Mouse (Mus musculus) embryo, embryonic 9.5 days (tissue): ENCODE measurements at regions not wholly inside any gene's neighbourhood (a gene's known extent, or its start where the extent isn't known, plus 50 kb on each side); places are given as distances from the start of the nearest gene placed in this dataset.
A peak's percentile ranks its signal among the peaks of the same experiment; 100 is the strongest.
"Not testable (repeated sequence)": the region's sequence is repeated elsewhere in the genome, so short reads cannot be mapped to it uniquely, and the experiment has no call there.

Experiments
- DNase-seq: peaks from one replicate; pipeline ENCODE4 v3.0.0-alpha.2; 2017; ENCODE audit errors: extremely low spot score

GRCm38 (mm10) chr5:132969376-132969775, 426.2 kb upstream of the Auts2 start:
- DNase-seq, result no peak

- DNase-seq, result no peak
Observed at GRCm38 (mm10) chr5:132959901-132960300, 416.8 kb upstream of the Auts2 start.

GRCm38 (mm10) chr5:132956184-132956583, 413.0 kb upstream of the Auts2 start:
- no peak for DNase-seq

GRCm38 (mm10) chr5:132955051-132955450, 411.9 kb upstream of the Auts2 start:
- no peak for DNase-seq

- DNase-seq, result no peak
Observed at GRCm38 (mm10) chr5:132933439-132933980, 390.4 kb upstream of the Auts2 start.

GRCm38 (mm10) chr5:132929955-132930354, 386.8 kb upstream of the Auts2 start:
- DNase-seq, result not testable (repeated sequence)

- DNase-seq, result peak; percentile 25
Observed at GRCm38 (mm10) chr5:132923365-132923764, 380.2 kb upstream of the Auts2 start.

GRCm38 (mm10) chr5:132909056-132909455, 365.9 kb upstream of the Auts2 start:
- DNase-seq, result no peak

GRCm38 (mm10) chr5:132908220-132908619, 365.1 kb upstream of the Auts2 start:
- no peak for DNase-seq

GRCm38 (mm10) chr5:132892591-132892990, 349.4 kb upstream of the Auts2 start:
- DNase-seq, result no peak

GRCm38 (mm10) chr5:132884130-132884529, 341.0 kb upstream of the Auts2 start:
- no peak for DNase-seq

GRCm38 (mm10) chr5:132882291-132882690, 339.1 kb upstream of the Auts2 start:
- DNase-seq, result no peak

GRCm38 (mm10) chr5:132881170-132881569, 338.0 kb upstream of the Auts2 start:
- DNase-seq, result no peak

- DNase-seq, result peak; percentile 36
Observed at GRCm38 (mm10) chr5:132876336-132876840, 333.2 kb upstream of the Auts2 start.

- DNase-seq, result no peak
Observed at GRCm38 (mm10) chr5:132858846-132859510, 315.8 kb upstream of the Auts2 start.

GRCm38 (mm10) chr5:132855619-132856510, 312.7 kb upstream of the Auts2 start:
- DNase-seq, result peak; percentile 15

- DNase-seq, result no peak
Observed at GRCm38 (mm10) chr5:132850770-132851169, 307.6 kb upstream of the Auts2 start.

- DNase-seq, result no peak
Observed at GRCm38 (mm10) chr5:132848086-132848485, 304.9 kb upstream of the Auts2 start.

GRCm38 (mm10) chr5:132843284-132843683, 300.1 kb upstream of the Auts2 start:
- no peak for DNase-seq

- DNase-seq, result no peak
Observed at GRCm38 (mm10) chr5:132841794-132842193, 298.6 kb upstream of the Auts2 start.

- DNase-seq, result no peak
Observed at GRCm38 (mm10) chr5:132837420-132837819, 294.3 kb upstream of the Auts2 start.

GRCm38 (mm10) chr5:132828993-132829392, 285.8 kb upstream of the Auts2 start:
- DNase-seq, result no peak
